Mouse (Mus musculus) lung, adult 10 weeks (tissue): Measurements from ENCODE around the gene Atxn7. TPM values are rescaled to one million over a fixed set of nuclear protein-coding genes. Genes with fewer than 3 reads are reported as not detected.

ENCODE experiments used
- polyA plus RNA-seq: library from polyadenylated mRNA; stranded (reverse); fragments of 350-450 nt; fragmentation: Illumina TruSeq; extraction: RNeasy Lipid Tissue Mini Kit (QIAGEN cat#74804); gene quantifications from one replicate; pipeline ENCODE4 v1.2.3, GENCODE M21; 2014; ENCODE audit warnings: low read depth, low replicate concordance; ENCODE audit not compliant: insufficient read depth

Gene Atxn7
- polyA plus RNA-seq, result 6.0 TPM

GRCm38 (mm10) chr14:13961401-13962112 is at the start of gene Atxn7, which contains the start of gene Thoc7:
Gene Atxn7 (plus strand): TSS chr14:13961440.
Gene Thoc7 (minus strand): TSS chr14:13961852.

GRCm38 (mm10) chr14:13914387-13915082 is 46.7 kb upstream of the Atxn7 start, which contains the start of gene Gm281:
Gene Gm281 (minus strand): TSS chr14:13914478.

GRCm38 (mm10) chr14:14120230-14121096 is 159.2 kb downstream of the Atxn7 start, which contains the start of gene Psmd6:
Gene Psmd6 (minus strand): TSS chr14:14120984.

Other genes starting within 250 kb of the Atxn7 start
- 3.6 TPM for gene Gm281, start 47.0 kb upstream of the Atxn7 start, polyA plus RNA-seq
- gene Thoc7, start 412 bp downstream of the Atxn7 start, polyA plus RNA-seq, result 82.4 TPM
- gene Psmd6, start 159.5 kb downstream of the Atxn7 start, polyA plus RNA-seq, result 56.6 TPM
- gene Olfr720, start 225.4 kb downstream of the Atxn7 start, polyA plus RNA-seq, result not detected